Mouse (Mus musculus): Measurements from ENCODE around the gene Filip1. TPM values are rescaled to one million over a fixed set of nuclear protein-coding genes. Genes with fewer than 3 reads are reported as not detected.

Filip1 gene
- polyA plus RNA-seq (2017; shearing (Covaris generic)): 1.0 TPM

GRCm38 (mm10) chr9:80012751-80013150, at the start of gene Filip1:
TSS of gene Filip1 (minus strand) at chr9:80012851.

GRCm38 (mm10) chr9:79792841-79793835, 219.5 kb downstream of the Filip1 start, which contains the start of gene Tmem30a:
TSS of gene Tmem30a (minus strand) at chr9:79793507.

Other genes with a start within 250 kb of the Filip1 start
- gene Tmem30a, start 219.3 kb downstream of the Filip1 start, polyA plus RNA-seq (2017; shearing (Covaris generic)): 82.3 TPM
- 35.6 TPM for gene Senp6, start 54.1 kb upstream of the Filip1 start, polyA plus RNA-seq (2017; shearing (Covaris generic))
- gene Myo6, start 152.2 kb upstream of the Filip1 start, polyA plus RNA-seq (2017; shearing (Covaris generic)): 17.5 TPM

Measured in inflammation-experienced regulatory T-cells, adult 16 weeks (primary cell).